Mouse (Mus musculus) megakaryocyte, adult 5-6 weeks (primary cell): ENCODE measurements around the gene Spata2l. TPM values are rescaled to one million over a fixed set of nuclear protein-coding genes. Genes with fewer than 3 reads are reported as not detected.
"Not testable (repeated sequence)": the region's sequence is repeated elsewhere in the genome, so short reads cannot be mapped to it uniquely, and the experiment has no call there.

Experiments used
- ATAC-seq: 2 replicates; pipeline ENCODE4 v1.8.0; 2016; ENCODE audit warnings: mild to moderate bottlenecking, inconsistent platforms; ENCODE audit not compliant: poor library complexity, severe bottlenecking
- total RNA-seq, 2 experiments: library from RNA; stranded (forward) in 1 of 2; stranded (reverse) in 1 of 2; fragments of 153-499, 151-499 nt in 1 of 2; fragments of 221-1000, 200-1000 nt in 1 of 2; gene quantifications; 2 replicates each; pipeline versions ENCODE4 v1.2.3 to v1.2.4; 2015 to 2017

Spata2l gene
- 5.4 and 5.5 TPM in 2 replicates for total RNA-seq (2015)
- total RNA-seq (2017): 2.2 and 4.7 TPM in 2 replicates

DNA sequence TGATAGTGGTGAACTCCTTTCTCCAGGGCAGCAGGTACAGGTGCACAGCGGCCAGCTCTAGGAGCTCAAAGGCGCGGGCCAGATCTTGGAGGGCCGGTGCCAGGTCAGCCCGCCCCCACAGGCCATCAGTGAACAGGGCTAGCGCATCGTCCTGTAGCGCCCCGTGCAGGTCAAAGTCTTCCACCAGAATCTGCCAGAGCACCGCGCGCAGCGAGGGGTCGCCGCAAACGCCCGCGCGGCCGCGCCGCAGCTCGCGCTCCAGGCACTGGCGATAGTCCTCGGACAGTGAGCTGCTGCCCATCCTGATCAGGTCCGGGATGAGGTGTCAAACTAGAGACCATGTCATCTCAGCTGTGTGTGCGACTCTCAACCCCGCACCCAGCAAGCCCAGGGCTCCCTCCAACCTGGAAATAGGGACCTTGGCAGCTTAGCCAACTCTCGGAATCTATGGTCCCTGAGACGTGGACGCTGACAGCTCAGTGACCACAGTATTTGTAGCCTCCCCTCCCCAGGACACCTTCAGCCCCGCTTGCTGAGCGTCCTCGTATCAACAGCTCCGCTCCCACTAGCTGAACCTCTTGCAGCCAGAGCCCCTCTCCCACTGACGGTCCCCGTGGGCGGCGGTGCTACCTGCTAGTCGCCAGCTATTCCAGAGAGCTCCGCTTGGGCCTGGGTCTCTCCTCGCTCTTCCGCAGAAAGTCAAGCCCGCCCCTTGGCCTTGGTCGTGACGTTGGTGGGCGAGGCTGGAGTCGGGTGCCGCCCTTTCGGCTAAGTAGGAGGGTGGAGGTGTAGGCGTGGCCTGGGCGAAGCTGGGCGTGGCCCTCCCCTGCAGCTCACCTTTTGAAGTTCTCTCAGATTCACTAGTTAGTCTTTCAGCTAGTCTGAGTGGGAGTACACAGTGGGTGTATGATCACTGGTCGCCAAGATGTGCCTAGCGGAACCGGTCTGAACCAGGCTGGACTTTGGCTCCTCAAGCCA is at the start of gene Spata2l:
Gene Spata2l, minus strand, starts transcription at position 714 of the 978 bp plus-strand sequence.
- peak; percentile 98 for ATAC-seq

DNA sequence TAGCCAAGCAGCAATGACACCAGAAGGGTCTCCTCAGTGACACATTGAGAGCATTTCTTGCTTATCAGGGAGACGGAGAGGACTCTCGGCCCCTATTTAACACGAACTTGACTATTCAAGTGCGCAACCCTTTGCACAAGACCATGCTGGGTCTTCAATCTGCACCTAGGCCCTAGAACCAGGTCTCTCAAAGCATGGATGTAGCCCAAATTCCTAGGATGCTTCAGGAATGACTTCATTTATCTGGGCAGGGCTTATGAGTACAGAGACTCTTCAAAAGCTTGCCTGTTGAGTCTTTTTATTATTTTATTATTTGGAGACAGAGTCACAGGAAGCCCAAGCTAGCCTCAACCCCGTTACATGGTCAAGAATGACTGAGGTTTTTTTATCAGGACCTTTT is 48.5 kb upstream of the Spata2l start:
- ATAC-seq: no peak

DNA sequence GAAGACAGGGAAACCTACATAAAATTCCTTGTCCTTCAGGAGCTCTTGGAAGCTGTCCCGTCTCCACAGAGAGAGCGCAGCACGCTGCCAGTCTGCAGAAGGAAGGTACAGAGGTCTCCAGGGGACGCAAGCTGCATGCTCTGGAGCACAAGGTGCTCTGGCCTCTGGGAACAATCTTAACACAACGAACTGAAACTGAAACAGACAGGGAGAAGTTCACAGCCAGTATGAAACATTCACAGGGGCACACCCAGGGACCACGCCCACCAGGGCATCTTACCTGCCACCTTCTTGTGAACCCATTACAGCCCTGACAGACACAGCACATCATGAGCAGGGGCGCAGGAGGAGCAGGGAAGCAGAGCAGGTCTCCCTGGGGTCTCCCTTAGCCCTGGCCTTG is 48.0 kb upstream of the Spata2l start:
- no peak for ATAC-seq

DNA sequence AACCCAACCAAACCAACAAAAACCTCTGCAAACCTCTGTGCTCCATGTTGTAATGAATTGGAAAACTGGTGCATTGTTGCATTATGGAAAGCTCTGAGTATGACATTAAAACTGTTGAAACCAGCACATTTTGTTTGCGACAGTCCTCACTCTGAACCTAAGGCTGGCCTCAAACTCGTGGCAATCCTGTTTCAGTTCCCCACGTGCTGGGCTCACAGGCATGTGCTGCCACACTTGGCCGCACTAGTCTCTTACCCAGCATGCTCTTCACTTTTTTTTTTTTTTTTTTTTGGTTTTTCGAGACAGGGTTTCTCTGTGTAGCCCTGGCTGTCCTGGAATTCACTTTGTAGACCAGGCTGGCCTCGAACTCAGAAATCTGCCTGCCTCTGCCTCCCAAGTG is 47.0 kb upstream of the Spata2l start:
- ATAC-seq: not testable (repeated sequence)

DNA sequence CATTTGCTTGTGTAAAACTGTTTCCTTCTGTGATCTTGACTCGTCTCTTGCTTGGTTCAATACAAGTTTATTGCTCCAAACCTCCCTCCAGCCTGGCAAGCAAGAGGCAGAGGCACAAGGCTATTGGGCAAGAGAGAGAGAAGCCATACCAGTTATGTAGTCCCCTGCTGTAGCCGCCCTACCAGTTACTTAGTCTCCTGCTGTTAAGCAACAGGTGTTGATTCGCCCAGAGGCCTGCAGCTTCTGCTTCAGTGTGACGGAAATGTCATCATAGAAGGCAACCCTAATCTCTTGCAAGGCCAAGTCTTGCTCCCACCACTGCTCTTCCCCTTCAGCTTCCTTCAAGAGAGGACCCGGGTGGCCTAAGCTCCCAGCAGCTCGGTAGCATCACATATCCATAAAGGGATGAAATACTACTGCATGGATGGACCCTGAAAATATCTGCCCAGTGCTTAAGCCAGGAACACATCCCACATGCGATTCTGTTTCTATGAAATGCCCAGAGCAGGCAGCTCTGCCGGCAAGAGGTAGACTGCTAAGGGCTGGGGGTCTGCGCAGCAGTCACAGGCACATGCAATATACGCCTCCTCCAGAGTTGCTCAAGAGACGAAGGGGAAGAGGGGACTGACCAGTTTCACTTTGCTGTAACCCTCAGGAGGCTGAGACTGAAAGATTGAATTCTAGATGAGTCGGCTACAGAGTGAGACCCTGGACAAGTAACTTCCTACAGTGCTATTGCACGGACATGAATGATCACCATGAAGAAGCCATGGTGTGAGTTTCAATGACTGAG is 44.5 kb upstream of the Spata2l start:
- peak; percentile 80 for ATAC-seq

DNA sequence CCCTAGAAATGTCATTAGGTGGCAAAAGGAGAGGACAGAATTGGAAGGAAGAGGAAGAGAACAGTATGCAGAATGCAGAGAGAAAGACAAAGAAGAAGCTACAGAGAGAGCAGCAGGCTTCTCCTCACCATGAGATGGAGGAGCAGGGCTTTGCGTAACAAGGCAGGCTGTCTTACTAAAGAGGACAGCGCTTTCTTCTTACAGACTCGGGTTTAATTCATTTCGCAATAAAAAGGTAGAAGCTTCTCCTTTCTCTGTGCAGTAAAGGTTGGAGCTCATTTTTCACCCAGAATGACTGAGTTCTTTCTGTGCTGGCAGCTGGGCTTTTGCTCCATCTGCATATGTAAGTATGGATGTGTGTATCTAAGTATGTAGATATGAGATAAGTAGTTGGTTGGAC is 43.8 kb upstream of the Spata2l start:
- ATAC-seq: peak; percentile 56

DNA sequence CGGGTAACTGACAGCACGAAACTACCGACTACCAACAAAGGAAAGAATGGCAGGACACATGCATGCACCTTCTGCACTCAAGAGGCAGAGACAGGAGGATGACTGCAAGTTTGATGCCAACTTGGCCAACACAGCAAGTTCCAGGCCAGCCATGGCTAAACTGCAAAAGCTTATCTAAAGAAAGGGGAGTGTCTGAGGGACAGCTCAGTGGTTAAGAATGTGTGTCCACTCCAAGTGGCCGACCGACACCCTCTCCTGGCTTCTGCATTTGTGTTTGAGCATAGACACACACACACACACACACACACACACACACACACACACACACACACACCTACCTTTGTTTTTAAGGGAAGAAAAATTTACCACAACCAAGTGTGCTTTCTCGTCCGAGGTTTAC is 42.4 kb upstream of the Spata2l start:
- ATAC-seq: no peak

DNA sequence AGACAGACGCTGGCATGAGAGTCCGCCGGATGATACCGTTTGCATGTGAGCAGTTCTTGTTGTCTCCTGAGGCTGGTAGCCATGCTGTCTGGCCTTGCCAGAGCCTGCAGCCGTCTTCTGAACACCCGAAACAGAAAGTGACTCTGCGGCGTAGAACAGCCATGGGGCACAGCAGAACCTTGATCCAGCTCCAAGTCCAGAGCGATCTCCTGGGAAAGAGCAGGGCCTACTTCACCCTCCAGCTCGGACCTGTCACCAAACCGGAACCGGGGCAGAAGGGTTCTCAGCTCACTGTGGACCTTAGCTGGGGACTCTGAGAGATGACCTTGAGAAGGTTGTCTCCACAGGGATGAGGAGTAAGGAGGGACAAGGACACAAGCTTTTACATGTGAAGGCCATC is 39.1 kb upstream of the Spata2l start:
- no peak for ATAC-seq

DNA sequence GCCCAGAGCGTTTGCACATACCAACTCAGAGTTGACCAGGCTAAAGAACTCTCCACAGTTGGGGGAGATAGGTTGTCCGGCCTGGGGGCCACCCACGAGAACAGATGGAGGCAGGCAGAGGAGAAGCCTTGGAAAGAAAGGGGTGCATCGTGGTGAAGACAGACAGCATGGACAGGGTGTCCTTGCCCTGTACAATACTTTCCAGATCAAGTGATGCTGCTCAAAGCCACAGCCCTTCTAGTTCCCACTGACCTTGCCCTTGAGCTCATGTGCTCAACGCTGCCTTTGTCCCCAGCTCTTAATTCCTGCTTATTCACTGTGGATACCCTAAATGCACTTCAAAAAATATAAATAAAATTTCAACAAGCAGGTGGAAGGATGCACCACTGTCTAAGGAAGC is 38.4 kb upstream of the Spata2l start:
- no peak for ATAC-seq

DNA sequence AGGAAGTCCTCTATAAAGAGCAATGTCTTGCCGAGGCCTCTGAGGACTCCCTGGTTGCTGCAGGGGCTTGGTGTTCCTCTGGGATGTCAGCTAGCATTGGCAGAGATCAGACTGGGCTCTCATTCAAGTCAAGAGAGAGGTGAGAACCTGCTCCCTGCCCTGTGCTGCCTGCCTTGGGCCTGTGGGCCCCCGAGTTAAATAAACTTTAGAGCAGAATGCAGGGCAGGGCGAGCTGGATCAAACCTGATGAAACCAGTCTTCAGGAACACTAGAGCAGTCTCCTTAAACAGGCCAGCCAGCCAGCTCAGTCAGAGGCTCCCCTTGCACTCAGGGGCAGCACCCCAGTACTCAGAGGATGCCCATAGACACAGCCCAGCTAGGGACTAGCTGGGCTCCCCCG is 35.9 kb upstream of the Spata2l start:
- no peak for ATAC-seq

DNA sequence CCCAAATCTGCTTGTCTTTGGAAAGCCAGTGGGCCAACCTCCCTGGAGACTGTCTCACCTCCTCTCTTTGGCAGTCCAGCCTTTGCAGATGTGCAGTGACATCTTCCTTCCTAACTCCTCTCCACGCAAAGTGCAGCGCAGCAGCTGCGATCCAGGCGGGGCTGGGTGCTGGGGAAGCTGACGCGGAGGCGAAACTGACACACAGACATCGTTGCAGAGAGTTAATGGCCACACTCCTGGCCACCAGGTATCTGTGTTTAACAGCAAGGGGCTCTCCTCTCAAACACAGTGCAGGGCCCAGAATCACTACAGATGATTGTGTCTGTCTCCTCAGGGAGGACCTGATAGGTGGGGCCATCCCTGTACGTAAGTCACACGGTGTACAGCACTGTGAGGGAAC is 35.1 kb upstream of the Spata2l start:
- no peak for ATAC-seq

DNA sequence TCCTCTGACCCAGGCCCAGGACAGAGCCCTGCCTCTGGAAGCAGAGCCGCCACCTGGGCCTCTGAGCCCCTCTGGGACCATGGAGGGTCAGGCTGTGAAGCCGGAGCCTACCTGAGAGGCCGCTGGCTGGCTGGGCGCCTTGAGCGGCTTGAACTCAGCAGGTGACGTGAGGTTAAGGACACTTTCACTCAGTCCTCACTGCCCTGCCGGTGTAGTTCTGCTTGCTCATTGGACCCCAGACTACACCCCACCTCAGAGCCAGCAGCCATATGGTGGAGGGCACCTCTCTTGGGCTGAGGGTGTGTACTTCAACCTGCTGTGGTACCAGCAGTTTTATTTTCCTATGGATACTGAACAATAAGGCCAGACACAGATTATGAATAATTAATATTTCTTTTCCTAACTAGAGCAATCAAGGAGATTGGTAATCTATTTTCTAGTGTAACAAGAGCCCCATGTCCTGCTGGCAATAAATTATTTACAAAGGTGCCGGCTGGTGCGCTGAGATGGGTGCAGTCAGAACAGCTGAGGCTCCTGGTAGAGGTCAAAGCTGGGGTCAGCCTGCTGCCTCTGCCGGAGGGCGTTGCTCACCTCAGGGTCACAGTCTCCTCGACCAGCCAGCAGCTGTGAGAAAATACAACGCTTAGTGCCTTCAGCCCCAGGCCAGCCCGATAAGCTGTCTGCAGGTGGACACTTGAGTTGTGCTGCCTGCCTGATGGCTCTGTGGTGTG is 32.1 kb upstream of the Spata2l start:
- ATAC-seq: no peak

DNA sequence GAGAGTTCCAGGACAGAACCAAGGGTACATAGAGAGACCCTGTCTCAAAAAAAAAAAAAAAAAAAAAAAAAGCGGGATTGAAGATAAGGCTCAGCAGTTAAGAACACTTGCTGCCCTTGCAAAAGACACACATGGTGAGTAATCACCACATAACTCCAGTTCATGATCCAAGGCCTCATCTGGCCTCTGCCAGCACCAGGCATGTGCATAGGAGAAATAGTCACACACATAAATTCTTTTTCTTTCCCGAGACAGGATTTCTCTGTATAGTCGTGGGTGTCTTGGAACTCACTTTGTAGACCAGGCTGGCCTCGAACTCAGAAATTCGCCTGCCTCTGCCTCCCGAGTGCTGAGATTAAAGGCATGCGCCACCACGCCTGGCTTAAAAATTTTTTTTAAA is 21.6 kb upstream of the Spata2l start:
- not testable (repeated sequence) for ATAC-seq

DNA sequence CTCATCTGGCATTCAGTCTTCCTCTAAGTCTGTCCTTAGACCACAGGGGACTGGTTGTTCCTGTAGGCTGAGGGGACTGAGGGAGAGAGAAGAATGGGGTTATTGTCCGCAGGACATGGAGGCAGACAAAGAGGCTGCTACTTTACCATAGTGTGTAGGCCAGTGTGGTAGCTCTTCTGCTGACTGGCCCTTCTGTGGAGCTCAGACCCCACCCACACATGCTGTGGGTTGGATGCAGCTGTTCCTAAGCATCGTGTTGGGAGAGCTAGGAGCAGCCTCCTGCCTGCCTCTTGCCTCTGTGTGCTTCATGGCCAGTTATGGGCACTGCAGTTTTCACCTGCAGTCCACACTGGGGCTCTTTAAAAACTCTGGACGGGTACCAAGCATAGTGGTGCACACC is 21.1 kb upstream of the Spata2l start:
- ATAC-seq: no peak

DNA sequence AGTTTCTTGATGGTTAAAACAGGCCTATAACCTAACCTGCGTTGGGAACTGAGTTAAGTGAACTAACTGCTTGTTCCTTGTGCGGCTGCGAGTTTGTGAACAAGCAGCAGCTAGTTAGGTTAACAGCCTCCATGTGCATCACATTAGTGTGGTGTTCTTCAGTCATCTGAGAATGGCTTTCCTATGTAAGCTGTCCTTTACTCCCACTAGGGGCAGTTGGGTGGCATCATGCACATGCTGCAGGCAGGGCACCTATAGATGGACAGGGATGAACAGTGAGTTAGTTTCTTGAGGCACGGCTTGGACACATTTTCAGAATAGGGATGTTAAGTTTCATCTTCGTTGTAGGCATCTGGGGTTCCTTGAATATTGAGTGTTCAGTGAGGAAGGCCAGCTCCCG is 19.1 kb upstream of the Spata2l start:
- ATAC-seq: 0 out of 2 replicates have a peak, but pooled peaks have one; percentile 23

DNA sequence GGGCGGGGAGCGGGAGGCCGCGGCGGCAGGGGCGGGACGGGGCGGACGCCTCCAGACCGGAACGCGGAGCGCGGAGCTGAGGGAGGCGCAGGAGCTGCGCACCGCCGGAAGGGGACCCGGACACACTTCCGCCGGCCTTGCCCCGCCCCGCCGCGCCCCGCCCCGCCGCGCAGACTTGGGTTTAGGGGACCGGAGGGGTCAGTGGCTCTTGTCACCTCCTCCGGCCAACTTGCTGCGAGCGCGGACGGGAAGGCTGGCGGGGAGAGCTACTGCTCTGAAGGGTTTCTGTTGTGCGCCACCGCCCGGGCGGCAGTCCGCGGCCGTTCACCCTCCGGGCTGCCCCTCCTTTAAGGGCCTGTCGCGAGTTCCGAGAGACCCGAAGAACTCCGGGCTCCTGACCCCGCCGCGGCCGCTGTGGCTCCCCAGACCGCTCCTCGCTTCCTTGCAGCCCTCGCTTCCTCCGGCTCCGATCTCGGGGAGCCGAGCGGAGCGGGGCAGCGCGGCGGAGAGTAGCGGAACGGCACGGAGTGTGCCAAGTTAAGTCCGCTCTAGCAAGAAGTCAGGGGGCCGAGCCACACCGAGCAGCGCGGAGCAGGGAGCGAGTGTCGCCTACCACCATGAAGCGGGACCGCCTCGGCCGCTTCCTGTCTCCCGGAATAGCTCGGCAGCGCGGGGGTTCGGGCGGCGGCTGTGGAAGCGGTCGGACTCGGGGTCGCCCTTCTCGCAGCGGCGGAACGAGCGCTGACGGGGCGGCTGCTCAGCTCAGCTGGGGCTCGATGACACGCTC is 18.3 kb upstream of the Spata2l start, which contains the start of the genes Zfp276 and Vps9d1:
Gene Zfp276, plus strand, starts transcription at position 97 of the 787 bp plus-strand sequence.
Gene Vps9d1, minus strand, starts transcription at position 250 of the 787 bp plus-strand sequence.
- ATAC-seq: peak; percentile 95

DNA sequence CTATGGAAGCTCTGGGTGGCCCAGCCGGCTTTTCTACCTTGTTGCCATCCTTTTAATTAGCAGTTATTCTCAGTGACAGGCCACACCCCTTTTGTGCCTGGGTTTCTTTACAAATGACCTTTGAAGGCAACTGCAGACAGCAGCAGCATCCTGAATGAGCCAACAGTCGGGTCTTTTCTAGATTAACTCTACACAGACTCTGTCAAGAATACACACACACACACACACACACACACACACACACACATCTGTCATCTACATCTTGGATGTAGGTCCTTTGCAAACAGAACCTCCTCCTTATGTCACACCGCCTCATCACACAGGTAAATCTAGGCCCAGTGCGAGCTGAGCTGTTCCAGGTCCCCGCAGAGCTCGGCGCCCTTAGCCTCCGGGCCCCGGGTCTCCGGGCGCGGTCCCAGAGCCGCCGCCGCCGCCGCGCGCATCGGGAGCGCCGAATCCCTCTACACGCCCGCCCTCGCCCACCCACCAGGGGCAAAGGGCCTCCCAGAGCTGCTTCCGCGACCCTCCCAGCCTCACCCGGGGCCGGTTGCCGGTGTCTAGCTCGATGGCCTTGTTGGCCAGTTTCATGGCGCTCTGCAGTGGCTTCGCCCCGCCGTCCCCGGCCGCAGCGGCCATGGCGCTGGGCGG is 17.5 kb upstream of the Spata2l start:
- ATAC-seq: no peak

DNA sequence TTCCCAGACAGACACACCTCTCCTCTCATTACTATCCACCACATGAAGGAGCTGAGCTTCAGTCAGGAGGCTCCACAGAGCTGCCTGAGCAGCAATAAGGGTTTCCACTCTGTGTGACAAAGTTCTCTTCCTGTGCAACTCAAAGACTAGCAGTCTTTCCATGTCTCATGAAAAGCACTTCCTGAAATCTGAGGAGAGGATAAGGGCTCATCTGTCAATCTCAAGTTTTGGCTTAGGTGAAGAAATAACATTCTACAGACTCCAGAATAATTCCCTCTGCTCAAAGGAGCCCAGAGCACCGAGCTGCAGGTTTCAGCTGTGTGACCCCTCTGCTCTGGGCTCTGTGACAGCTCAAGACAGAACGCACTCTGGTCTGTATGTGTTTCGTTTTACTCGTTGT is 16.9 kb upstream of the Spata2l start:
- ATAC-seq: no peak

DNA sequence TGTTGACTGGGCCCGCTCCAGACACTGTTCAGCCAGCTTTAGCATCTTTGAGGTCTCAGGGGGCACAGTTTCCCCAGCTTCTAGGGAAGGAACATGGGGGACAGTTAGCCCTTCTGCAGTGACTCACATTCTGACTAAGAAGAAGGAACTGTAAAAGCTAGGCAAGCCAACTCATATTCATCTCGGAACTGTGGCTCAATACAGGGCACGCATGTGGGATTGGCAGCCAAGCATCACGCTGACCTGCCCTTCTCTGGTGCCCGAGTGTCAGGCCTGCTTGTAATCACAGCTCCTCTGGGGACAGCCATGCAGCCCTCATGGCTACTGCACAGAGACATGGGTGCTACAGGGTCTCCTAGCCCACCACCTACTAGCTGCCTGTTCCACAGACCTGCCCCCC is 14.9 kb upstream of the Spata2l start:
- ATAC-seq: no peak

DNA sequence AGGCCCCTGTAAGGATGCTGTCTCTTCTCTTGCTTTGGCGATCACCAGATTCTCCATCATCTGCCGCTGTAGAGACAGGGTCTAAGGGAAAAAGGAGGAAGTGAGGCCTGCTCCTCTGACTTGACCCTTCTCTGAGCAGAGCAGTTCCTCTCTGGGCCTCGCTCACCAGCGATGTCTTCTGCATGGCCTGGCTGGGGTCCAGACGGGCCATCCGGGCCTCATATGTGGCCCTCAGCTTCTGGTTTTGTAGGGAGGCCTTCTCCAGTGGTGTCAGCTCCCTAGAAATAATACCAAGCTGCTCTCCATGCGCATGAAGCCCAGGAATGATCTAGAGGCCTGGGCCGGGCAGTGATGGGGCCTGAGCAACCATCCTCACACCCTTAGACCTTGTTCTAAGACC is 12.6 kb upstream of the Spata2l start:
- peak; percentile 87 for ATAC-seq
